Mouse (Mus musculus) ES-Bruce4 (cell line): ENCODE measurements at regions not wholly inside any gene's neighbourhood (a gene's known extent, or its start where the extent isn't known, plus 50 kb on each side); places are given as distances from the start of the nearest gene placed in this dataset.

Experiments
- CTCF ChIP-seq: IDR thresholded peaks from one replicate; pipeline ENCODE4 v1.8.1; 2011; ENCODE audit warnings: low read depth, low read length
- EP300 ChIP-seq: IDR thresholded peaks from 2 replicates; pipeline ENCODE4 v1.6.1; 2011; ENCODE audit warnings: low read depth, low read length; ENCODE audit not compliant: insufficient read depth
- POLR2A ChIP-seq: IDR thresholded peaks from one replicate; pipeline ENCODE4 v1.8.1; 2011; ENCODE audit warnings: low read length; ENCODE audit not compliant: insufficient read depth

GRCm38 (mm10) chr3:157748395-157749037, 176.4 kb downstream of the Cth start:
- TF ChIP-seq EP300 (no peak), POLR2A (no peak), CTCF (no peak)
